Mouse (Mus musculus): Measurements from ENCODE around the gene Mfap5.
"Not testable (repeated sequence)": the region's sequence is repeated elsewhere in the genome, so short reads cannot be mapped to it uniquely, and the experiment has no call there.

Mfap5 gene

GRCm38 (mm10) chr6:122505545-122505944 lies at the start of gene Mfap5:
Gene Mfap5, plus strand, starts transcription at chr6:122505845.
- DNase-seq (ENCODE audit: low spot score): no peak

DNA sequence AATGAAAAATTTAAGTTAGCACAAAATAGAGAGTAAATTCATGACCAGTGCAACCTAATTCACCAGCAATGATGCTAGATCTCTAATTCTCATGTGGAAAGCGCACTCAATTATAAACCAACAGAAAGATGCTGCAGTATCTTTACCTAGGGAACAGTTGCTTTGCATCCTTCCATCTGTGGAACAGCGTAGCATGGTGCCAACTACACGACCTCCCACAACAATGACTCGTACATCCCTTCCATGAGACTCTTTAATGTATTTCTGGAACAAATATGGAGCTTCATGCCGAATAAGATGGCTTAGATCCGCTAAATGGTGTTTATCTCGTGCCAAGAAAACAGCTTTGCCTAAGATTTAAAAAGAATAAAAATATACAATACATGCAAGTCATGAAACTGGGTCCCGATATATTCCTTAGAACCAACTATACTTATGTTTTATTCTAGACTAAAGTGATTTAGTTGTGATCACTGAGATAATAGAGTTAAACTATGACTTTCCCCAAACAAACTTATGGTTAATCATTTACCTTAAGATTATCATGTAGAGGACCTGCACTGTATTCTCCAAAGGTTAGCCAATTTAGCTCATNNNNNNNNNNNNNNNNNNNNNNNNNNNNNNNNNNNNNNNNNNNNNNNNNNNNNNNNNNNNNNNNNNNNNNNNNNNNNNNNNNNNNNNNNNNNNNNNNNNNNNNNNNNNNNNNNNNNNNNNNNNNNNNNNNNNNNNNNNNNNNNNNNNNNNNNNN lies 46.5 kb upstream of the Mfap5 start:
- DNase-seq (ENCODE audit: low spot score): no peak

DNA sequence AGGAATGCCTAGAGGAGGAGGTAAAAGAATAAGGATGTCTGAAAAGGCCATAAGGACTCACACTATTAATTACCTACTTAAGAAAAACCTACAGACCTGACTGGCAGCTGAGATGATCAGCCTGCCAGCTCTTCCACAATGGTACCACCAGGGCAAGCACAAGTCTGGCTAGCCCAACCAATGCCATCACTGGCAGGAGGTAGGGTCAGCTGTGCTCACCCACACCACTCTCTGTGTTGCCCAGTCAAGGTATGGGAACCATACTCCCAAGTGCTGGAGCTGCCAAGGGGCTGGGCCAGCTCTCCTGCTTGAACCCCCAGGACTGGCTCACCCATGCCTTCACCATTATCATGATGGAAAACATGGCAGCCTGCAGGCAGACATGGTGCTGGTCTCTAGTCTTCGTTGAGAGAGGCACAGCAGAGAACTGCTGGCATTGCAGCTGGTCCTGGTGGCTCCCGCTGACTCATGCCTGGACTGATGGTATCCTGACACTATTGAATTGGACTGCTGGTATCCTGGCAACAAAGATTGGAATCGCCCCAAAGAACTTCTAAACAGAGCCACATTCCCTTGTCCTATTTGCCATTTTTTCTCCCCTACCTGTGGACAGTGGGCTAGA lies 39.4 kb upstream of the Mfap5 start:
- no peak for DNase-seq (ENCODE audit: low spot score)

DNA sequence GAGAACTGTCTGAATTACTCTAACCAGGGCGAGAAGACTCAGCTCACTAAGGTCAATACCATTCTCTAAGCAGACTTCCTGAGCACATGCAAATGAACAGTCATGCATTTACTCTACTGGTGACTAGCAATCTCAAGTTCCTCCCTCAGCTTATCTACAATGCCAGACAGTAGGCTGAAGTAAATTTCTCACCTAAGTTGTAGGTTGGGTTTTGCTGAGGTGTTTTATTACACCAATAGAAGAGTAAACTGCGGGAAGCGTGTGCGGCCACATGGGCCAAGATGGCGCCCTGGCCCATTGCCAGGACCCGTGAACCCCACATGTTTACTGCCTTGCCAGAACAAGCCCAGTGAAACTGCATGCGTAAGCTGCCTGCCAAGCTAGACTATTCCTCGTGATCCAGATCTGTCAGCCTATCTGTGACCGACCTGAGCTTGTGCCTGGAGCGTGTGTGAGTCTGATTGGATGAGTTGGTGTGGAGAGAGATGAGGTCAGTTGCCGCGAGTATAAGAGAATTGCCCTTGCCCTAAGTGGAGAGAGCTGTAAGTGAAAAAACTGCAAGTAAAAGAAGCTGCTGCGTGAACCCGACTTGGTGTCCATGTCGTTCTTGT lies 36.5 kb upstream of the Mfap5 start:
- DNase-seq (ENCODE audit: low spot score): no peak

DNA sequence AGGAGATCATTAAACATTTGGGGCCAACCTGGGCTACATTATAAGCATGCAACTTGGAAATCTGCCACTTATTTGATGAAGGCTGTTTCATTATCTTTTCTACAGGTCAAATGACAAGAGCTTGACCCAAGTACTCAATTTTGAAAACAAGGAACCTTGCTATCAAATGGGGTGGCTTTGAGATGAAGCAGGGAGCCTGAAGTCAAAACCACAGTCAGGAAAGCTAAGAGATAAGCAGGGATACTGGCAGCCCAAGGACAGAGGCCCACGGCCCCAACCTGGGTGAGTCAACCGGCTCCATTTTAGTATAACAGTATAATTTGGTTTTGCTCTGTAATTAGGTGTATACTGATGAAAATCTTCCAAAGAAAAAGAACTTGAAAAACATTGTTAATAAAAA lies 35.4 kb upstream of the Mfap5 start:
- no peak for DNase-seq (ENCODE audit: low spot score)

GRCm38 (mm10) chr6:122471461-122471860 lies 34.2 kb upstream of the Mfap5 start:
- DNase-seq (ENCODE audit: low spot score): not testable (repeated sequence)

- DNase-seq (ENCODE audit: low spot score): no peak
Measured at GRCm38 (mm10) chr6:122478062-122478461, 27.6 kb upstream of the Mfap5 start.

GRCm38 (mm10) chr6:122485401-122486296 lies 20.0 kb upstream of the Mfap5 start:
- DNase-seq (ENCODE audit: low spot score): no peak

- no peak for DNase-seq (ENCODE audit: low spot score)
Measured at GRCm38 (mm10) chr6:122486297-122487117, 19.1 kb upstream of the Mfap5 start.

- no peak for DNase-seq (ENCODE audit: low spot score)
Measured at GRCm38 (mm10) chr6:122490929-122491512, 14.6 kb upstream of the Mfap5 start.

DNA sequence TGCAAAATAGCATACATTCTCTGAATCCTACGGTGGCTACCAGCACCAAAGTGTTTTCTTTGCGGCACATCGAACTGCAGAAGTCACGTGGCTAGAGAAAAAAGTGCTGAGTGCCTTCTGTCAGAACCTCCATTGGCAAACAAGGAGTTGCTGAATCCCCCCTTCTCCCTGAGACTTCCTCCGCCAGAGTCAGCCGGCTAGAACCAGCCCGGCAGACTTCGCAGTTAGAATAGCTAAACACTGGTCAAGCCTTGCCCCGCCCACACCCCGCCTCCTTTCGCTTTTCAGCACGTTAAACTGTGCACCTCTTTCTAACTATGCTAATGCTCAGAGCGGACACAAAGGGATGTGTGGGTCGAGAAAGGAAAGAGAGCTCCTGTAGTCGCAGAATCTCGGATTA lies 14.1 kb upstream of the Mfap5 start:
- DNase-seq (ENCODE audit: low spot score): peak; percentile 69

- no peak for DNase-seq (ENCODE audit: low spot score)
Measured at GRCm38 (mm10) chr6:122492479-122492878, 13.2 kb upstream of the Mfap5 start.

DNA sequence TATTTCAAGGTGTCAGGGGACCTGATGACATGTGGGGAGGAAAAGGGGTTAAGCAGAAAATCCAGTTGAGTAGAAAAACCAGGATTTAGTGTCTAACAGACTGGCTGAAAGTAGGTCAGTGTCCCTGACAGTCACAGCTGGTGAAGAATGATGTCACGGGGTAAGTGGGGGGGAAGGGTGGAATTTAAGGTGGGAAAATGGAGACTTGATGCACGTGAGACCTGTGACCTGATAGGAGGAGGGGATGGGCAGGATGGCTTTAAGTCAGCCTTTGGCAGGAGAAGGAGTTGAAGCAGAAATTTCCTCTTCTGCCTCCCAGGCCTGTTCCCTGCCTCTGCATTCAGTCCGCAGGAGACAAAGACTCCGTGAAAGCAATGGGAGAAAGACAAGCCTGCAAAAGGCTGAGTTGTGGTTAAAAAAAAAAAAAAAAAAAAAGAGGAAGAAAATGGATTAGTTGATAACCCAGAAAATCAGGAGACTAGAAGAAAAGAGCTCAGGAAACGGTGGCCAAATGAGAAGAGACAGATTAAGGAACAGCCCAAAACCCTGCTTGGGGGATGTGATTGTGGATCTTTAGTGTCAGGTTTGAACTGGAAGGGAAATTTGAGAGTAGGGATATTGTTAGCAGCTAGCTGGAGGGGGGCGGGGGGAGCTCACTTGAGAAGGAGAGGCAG lies 11.7 kb upstream of the Mfap5 start:
- no peak for DNase-seq (ENCODE audit: low spot score)

DNA sequence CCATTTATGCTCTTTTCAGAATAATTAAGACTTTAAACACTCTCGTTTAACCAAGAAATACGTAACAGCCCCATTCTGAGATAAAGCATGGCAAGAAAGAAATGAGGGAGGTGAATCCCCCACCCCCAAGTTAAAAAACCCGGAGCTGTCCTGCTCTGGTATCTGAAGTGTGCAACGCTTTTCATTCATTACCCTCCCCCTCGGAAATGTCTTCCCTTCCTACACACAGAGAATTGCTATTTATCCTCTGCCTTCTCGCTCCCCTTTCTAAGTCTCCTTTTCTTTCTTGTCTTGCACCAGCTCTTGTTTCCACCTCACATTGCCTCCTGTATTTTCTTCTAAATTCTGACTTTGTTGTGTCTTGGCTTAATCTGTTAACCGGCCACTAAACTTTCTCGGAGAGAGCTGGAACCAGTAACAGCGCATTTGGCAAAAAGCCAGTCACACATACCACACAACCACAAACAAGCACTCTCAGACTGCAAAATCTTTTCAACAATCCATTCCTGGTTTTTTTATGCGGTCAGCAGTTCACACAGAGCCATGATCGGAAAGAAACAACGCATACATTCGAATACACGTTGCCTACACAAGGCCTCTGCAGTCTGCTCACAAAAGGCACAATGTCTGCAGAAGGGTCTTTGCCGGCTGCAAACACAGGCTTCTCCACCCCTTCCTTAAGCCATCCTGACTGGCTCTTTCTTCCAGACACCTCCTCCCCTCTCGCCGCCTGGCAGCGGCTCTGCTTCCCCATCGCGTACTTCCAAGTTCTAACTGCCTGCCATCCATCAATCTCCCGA lies 10.4 kb upstream of the Mfap5 start:
- no peak for DNase-seq (ENCODE audit: low spot score)

DNA sequence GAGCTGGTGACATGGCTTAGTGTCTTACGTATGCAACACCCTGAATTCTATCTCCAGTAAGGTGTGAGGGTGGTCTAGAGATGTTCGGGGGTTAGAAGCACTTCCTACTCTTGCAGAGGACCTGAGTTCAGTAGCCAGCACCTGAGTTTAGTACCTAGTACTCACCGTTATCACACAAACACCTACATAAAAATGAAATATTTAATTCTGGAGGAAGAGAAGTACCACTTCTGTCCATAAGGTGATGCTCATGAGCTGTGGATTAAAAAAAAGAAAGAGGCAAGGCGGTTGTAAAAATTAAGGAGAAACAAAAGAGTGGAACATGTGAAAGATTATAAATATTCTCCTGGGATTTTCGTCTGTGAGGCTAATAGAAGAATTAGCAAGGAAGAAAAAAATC lies 9.1 kb upstream of the Mfap5 start:
- DNase-seq (ENCODE audit: low spot score): no peak

DNA sequence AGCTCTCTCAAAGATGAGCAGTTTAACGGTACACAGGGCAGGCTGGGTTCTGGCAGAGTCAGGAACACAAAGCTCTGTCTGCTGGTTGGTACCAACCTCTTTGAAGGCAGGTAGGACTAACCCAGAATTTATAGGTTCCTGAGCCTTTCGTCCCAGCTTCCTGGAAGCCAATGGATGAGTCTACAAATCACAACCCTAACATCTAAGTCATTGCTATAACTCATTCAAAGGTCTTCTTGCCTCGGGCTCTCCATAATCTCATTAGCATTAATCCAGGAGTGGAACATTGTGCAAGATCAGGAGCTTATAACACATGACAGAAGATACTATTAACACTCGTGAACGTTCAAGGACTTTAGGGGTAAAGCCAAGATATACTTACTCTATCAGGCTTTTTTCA lies 7.0 kb upstream of the Mfap5 start, which contains the start of gene Rimklb:
Gene Rimklb, minus strand, starts transcription at position 101 of the 400 bp plus-strand sequence.
- DNase-seq (ENCODE audit: low spot score): no peak

- DNase-seq (ENCODE audit: low spot score): no peak
Measured at GRCm38 (mm10) chr6:122505041-122505440, 604 bp upstream of the Mfap5 start.

DNA sequence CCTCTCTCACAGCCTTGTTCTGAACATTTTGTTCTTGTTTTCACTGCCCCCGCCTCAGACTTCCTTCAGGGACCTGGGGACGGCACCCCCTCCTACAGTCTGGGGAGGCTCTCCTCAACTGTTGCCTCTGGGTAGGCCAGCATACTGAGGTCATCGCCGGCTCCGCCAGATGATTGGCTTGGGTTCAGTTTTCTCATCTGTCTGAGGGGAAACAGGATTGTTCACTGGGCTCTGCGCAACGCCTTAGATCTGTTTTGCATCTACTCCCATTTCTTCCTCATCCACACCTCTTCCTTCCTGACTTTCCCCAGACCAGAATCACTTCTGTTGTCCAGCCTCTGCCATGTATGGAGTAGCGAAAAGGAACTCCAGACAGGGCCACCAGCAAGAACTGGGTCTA lies 2.8 kb downstream of the Mfap5 start:
- DNase-seq (ENCODE audit: low spot score): no peak

Measured in urinary bladder, postnatal 25 days (tissue).